Mouse (Mus musculus) bone marrow macrophage, adult 2 months (primary cell): ENCODE results near the gene Mta3.

Source experiments
- CTCF ChIP-seq: IDR thresholded peaks from 2 replicates; pipeline ENCODE4 v1.5.1; 2012; ENCODE audit warnings: low read depth, mild to moderate bottlenecking, low read length, moderate library complexity
- POLR2A ChIP-seq: IDR thresholded peaks from 2 replicates; pipeline ENCODE4 v1.6.1; 2012; ENCODE audit warnings: mild to moderate bottlenecking, low read depth, low read length, borderline replicate concordance

GRCm38 (mm10) chr17:83843780-83844179 lies 137.8 kb downstream of the Mta3 start:
- TF ChIP-seq CTCF (no peak), POLR2A (no peak)
